ENCODE assay signal across 20 mouse cellular contexts in genomic region chr5:65869660-65870059, GRCm38 (mm10). TPM values are rescaled to one million over a fixed set of nuclear protein-coding genes. Genes with fewer than 3 reads are reported as not detected.
DNase-seq lines count a peak whose midpoint lies in the region; ATAC-seq lines count a peak whose summit lies in the region.
"Had no signal": no experiment of that assay in that cellular context is flagged by ENCODE, and none has a peak within 500 bp of the region (broad histone marks: within the 10 kb centered on the region; RNA-seq: fewer than 3 reads in every experiment).

No protein-coding gene starts in this region.

- H3K4me3 ChIP-seq in kidney, embryonic 15.5 days (replicated peaks) = no peak overlapping the region
- H3K4me3 ChIP-seq: embryonic facial prominence, embryonic 10.5 days; embryonic facial prominence, embryonic 12.5 days; forebrain, embryonic 13.5 days; forebrain, embryonic 15.5 days had no signal

- H3K27me3 ChIP-seq in kidney, embryonic 15.5 days = no peaks in the 10 kb centered on the region
- H3K27me3 ChIP-seq: embryonic facial prominence, embryonic 12.5 days; forebrain, embryonic 13.5 days; forebrain, embryonic 15.5 days had no signal

- no peaks in the 10 kb centered on the region for H3K36me3 ChIP-seq in kidney, embryonic 15.5 days
- H3K36me3 ChIP-seq: embryonic facial prominence, embryonic 10.5 days; embryonic facial prominence, embryonic 12.5 days; forebrain, embryonic 15.5 days had no signal

- no peak overlapping the region for H3K27ac ChIP-seq in kidney, embryonic 15.5 days
- H3K27ac ChIP-seq: embryonic facial prominence, embryonic 10.5 days; embryonic facial prominence, embryonic 12.5 days; forebrain, embryonic 13.5 days; forebrain, embryonic 15.5 days had no signal

- WGBS in kidney, embryonic 15.5 days = 91% methylated on average over 4 of the region's 4 CpGs

- no peak for ATAC-seq in kidney, embryonic 15.5 days (replicated peaks; ENCODE audit: low FRiP score)
- ATAC-seq: activated CD4-positive, CD25-positive, alpha-beta regulatory T cell, adult 4 months; forebrain, embryonic 13.5 days; forebrain, embryonic 15.5 days; forebrain, postnatal 0 days had no signal

- no peak overlapping the region for H3K9ac ChIP-seq in kidney, embryonic 15.5 days
- H3K9ac ChIP-seq: embryonic facial prominence, embryonic 12.5 days; forebrain, embryonic 13.5 days; forebrain, embryonic 15.5 days; forebrain, postnatal 0 days had no signal

- no peak overlapping the region for H3K4me2 ChIP-seq in kidney, embryonic 15.5 days
- H3K4me2 ChIP-seq: embryonic facial prominence, embryonic 12.5 days; forebrain, embryonic 13.5 days; forebrain, embryonic 15.5 days had no signal

- DNase-seq in CD4-positive helper T cell, adult 2 months (ENCODE audit: low read depth, low spot score) = peak; percentile 64
- peak; percentile 43 for DNase-seq in T-cell, adult 2 months (ENCODE audit: low spot score)
- DNase-seq in naive thymus-derived CD4-positive, alpha-beta T cell, adult 2 months (ENCODE audit: low read depth) = peak; percentile 71
- DNase-seq in yolk sac, embryonic 10.5 days (ENCODE audit: low spot score) = no peak
- DNase-seq: adrenal gland, adult 8-10 months; adrenal gland, postnatal 14 days; adrenal gland, postnatal 36 days; cerebellum, adult 11-12 months; cerebellum, adult 2 months; cerebellum, adult 9-10 months; cerebellum, postnatal 10 days; cerebellum, postnatal 25 days; forebrain, postnatal 0 days had no signal

- H3K4me1 ChIP-seq in kidney, embryonic 15.5 days = no peaks in the 10 kb centered on the region
- H3K4me1 ChIP-seq: embryonic facial prominence, embryonic 10.5 days; embryonic facial prominence, embryonic 12.5 days; forebrain, embryonic 13.5 days; forebrain, embryonic 15.5 days had no signal

- no peaks in the 10 kb centered on the region for H3K9me3 ChIP-seq in kidney, embryonic 15.5 days (replicated peaks)
- H3K9me3 ChIP-seq: embryonic facial prominence, embryonic 10.5 days; embryonic facial prominence, embryonic 12.5 days; forebrain, embryonic 13.5 days; forebrain, embryonic 15.5 days had no signal

RNA-seq across cellular contexts. Expression of gene Rhoh, which starts 8.6 kb away (rescaled TPM):
- 0.50 and 0.78 TPM in 2 replicates for polyA plus RNA-seq in kidney, embryonic 15.5 days (2015; fragmentation: Nextera tagmentation; extraction: Ambion mirVana)
- polyA plus RNA-seq: C2C12 had no signal
